Mouse (Mus musculus): ENCODE results near the gene Bysl.

GRCm38 (mm10) chr17:47552994-47553393 is 58.3 kb downstream of the Bysl start:
- no peak for TF ChIP-seq GATA1 (IDR thresholded peaks at IDR 0.05; ENCODE audit: low read length)
- no peak for TF ChIP-seq TAL1 (IDR thresholded peaks at IDR 0.05; ENCODE audit: low read length)
